Mouse (Mus musculus): ENCODE results near the gene Pabpn1l. TPM values are rescaled to one million over a fixed set of nuclear protein-coding genes. Genes with fewer than 3 reads are reported as not detected.
"Not testable (repeated sequence)": the region's sequence is repeated elsewhere in the genome, so short reads cannot be mapped to it uniquely, and the experiment has no call there.

Pabpn1l gene
- polyA plus RNA-seq, 1 experiment from 2014 or later, result not detected

DNA sequence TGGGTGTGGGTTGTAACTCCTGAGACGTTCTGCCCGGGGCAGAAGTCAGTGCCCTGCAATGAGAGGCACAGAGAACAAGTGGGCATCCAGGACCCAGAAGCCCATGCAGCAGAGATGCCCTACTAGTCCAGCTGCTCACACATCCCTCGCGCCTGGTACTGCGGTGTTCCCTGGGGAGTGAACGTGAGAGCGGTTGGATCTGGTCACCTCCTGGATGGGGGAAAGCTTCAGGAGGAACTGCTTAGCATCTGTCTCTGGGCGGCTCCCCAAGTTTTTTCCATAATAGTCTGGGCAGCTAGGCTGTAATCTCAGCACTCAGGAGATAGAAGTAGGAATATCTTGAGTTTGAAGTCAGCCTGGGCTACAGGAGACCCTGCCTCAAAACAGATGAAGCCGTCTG, 37.6 kb downstream of the Pabpn1l start:
- H3K4me2 ChIP-seq (replicated peaks), result no peak overlapping the region

DNA sequence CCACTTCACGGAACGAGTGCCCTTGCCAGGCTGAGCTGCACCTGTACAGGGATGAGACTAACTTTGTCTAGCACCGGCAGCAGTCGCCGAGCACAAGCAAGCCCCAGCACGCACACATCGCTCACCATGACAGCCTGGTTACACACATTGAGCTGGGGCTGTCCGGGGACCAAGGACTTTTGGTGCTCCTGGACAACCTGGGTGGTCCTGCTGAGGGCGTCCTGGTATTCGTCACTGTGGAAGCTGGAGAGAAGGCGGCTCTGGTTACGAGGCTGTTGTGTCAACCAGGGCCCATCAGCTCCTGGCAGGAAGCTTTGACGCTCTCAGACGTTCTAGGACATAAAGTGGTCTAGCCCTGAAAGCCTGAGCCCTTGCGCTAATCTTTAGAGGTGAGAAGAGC, 41.6 kb downstream of the Pabpn1l start:
- H3K4me1 ChIP-seq, result peaks cover 16% of the 10 kb centered on the region
- no peak overlapping the region for H3K4me3 ChIP-seq
- no peaks in the 10 kb centered on the region for H3K27me3 ChIP-seq
- no peaks in the 10 kb centered on the region for H3K36me3 ChIP-seq
- no peak overlapping the region for H3K4me2 ChIP-seq (replicated peaks)
- no peak overlapping the region for H3K9ac ChIP-seq (replicated peaks)
- no peaks in the 10 kb centered on the region for H3K9me3 ChIP-seq
- WGBS, result 81% methylated on average over 15 of the region's 15 CpGs
- ATAC-seq (replicated peaks), result no peak
- H3K27ac ChIP-seq (replicated peaks), result no peak overlapping the region

More for the DNA sequence above, 37.6 kb downstream of the Pabpn1l start:
- ATAC-seq (replicated peaks), result no peak
- Histone ChIP-seq H3K4me1 (0 out of 2 replicates have a peak, but pooled peaks cover 10% of the 10 kb centered on the region), H3K9me3 (no peaks in the 10 kb centered on the region), H3K27me3 (no peaks in the 10 kb centered on the region), H3K9ac (replicated peaks) (no peak overlapping the region), H3K27ac (replicated peaks) (no peak overlapping the region), H3K4me3 (no peak overlapping the region), H3K36me3 (no peaks in the 10 kb centered on the region)
- WGBS, result 86% methylated on average over 9 of the region's 9 CpGs

DNA sequence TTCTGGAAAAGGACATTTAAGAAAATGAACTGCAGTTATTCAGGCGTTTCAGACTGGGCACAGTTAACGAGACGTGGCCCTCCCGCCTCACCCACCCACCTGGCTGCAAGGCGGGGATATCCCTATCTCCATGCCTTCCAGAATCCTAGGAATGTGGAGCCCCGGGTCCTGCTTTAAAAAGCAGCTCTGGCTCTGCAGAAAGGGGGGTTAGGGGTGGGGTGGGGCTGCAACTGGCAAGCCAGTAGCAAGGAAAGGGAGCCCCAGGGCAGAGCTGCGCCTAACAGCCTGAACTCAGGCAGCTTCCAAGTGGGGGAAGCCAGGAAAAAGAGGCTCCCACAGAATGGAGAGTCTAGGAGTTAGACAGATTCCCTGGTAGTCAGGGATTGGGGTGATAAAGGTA, 43.3 kb downstream of the Pabpn1l start:
- WGBS, result 17% methylated on average over 7 of the region's 7 CpGs
- peaks cover 5% of the 10 kb centered on the region; the same call in 1 of the 2 replicates for H3K36me3 ChIP-seq
- ATAC-seq (replicated peaks), result no peak
- H3K4me1 ChIP-seq, result peaks cover 28% of the 10 kb centered on the region
- H3K9me3 ChIP-seq, result no peaks in the 10 kb centered on the region
- H3K4me2 ChIP-seq (replicated peaks), result no peak overlapping the region
- no peak overlapping the region for H3K9ac ChIP-seq (replicated peaks)
- H3K27me3 ChIP-seq, result no peaks in the 10 kb centered on the region
- H3K27ac ChIP-seq (replicated peaks), result no peak overlapping the region
- H3K4me3 ChIP-seq, result no peak overlapping the region

DNA sequence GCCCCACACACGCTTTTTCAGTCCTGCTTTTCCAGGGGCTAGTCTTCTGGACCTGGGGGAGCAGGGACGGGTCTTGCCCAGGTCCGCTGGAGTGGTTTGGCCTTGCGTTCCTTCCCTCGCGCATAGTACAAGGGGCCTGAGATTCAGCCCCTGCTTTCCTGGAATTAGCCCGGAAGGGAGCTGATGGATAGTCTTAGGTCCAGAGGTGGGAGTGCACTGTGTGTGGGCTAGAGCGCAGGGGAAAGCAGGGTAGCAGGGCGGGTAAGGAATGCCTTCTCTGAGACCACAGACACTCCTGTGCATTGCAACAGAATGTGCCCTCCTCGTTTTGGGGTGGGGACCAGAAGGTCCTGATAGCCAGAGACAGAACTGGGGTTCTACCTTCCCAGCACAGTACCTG, 45.4 kb downstream of the Pabpn1l start:
- H3K27ac ChIP-seq (replicated peaks), result peak overlapping the region; percentile 42; the same call in 1 of the 2 replicates
- peak overlapping the region; percentile 78 for H3K4me2 ChIP-seq (replicated peaks)
- H3K36me3 ChIP-seq, result peaks cover 9% of the 10 kb centered on the region; the same call in 1 of the 2 replicates
- H3K9ac ChIP-seq (replicated peaks), result peak overlapping the region; percentile 65; the same call in 1 of the 2 replicates
- 30% methylated on average over 10 of the region's 10 CpGs for WGBS
- ATAC-seq (replicated peaks), result peak; percentile 36; the same call in 1 of the 2 replicates
- H3K4me1 ChIP-seq, result peaks cover 34% of the 10 kb centered on the region
- H3K27me3 ChIP-seq, result no peaks in the 10 kb centered on the region
- H3K9me3 ChIP-seq, result no peaks in the 10 kb centered on the region
- H3K4me3 ChIP-seq, result peak overlapping the region; percentile 76

DNA sequence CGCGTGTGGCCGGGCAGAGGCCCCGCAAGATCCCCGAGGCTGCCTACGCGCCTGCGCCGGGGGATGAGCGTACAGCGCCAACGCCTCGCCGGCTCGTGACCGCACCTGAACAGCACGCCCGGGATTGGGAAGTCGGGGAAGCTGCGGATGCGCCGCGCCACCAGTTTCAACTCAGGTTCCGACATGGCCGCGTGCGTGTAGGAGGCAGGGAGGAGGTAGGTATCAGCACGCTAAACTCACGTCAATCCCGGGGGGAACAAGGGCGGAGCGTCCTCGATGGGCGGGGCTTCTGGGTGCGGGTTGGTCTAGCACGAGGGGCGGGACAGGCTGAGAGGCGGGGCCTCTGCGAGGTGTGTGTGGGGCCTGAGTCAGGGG, 45.9 kb downstream of the Pabpn1l start, which contains the start of gene Aprt:
TSS of gene Aprt (minus strand) at position 262 of the 375 bp plus-strand sequence.
- WGBS, result under 1% methylated on average over 39 of the region's 39 CpGs
- peaks cover 34% of the 10 kb centered on the region for H3K4me1 ChIP-seq

DNA sequence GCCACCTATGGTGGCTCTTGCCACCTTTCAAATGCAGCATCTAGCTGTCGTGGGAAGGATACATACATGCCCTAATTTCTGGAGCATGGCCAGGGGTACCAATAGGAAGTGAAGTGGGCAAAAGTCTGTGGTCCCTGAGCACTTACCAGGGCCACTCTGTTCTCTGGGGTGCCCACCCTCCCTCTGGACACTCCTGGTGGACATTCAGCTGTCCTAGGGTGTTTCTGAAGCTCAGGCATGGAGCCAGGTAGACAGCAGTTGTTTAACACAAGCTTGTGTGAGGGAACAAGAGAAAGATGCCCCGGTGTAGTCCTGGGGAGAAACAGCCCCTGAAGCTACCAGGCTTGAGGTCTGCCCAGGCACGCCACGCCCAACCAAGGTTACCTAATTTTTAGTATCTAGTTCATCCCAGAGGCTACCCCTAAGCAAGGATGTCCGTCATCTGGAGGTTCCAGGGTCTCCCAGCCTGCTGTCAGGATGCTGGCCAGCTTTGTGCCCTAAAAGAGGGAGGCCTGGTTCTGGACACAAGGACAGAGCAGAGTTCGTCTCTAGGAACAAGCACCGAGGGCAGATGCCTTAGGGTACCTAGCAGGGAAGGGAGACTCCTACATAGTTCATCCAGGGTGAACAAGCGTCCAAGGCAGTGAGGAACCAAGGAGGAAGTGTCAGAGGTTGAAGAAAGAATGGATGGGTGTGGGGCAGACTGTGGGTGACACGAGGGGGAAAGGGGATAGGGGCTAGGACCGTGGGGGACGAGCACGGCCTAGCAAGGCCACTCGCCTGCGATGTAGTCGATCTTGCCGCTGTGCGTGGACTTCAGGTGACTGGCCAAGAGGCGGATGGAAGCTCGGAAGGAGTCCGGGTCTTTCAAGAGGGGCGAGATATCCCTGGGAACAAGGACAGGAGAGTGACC, 46.5 kb downstream of the Pabpn1l start:
- H3K4me3 ChIP-seq, result peak overlapping the region; percentile 76
- H3K27ac ChIP-seq (replicated peaks), result peak overlapping the region; percentile 42
- H3K27me3 ChIP-seq, result no peaks in the 10 kb centered on the region
- no peaks in the 10 kb centered on the region for H3K9me3 ChIP-seq
- peak overlapping the region; percentile 78 for H3K4me2 ChIP-seq (replicated peaks)
- ATAC-seq (replicated peaks), result peak; percentile 20
- peak overlapping the region; percentile 65 for H3K9ac ChIP-seq (replicated peaks)
- WGBS, result 16% methylated on average over 21 of the region's 21 CpGs
- peaks cover 10% of the 10 kb centered on the region; the same call in 1 of the 2 replicates for H3K36me3 ChIP-seq
- H3K4me1 ChIP-seq, result peaks cover 34% of the 10 kb centered on the region

More for the DNA sequence above, 45.9 kb downstream of the Pabpn1l start, which contains the start of gene Aprt:
- H3K9ac ChIP-seq (replicated peaks), result peak within 1 kb of the TSS; percentile 65
- ATAC-seq (replicated peaks), result peak; percentile 92
- H3K4me2 ChIP-seq (replicated peaks), result peak within 1 kb of the TSS; percentile 78
- H3K27ac ChIP-seq (replicated peaks), result peak within 1 kb of the TSS; percentile 42
- H3K36me3 ChIP-seq, result peaks cover 10% of the 10 kb centered on the region; the same call in 1 of the 2 replicates
- H3K4me3 ChIP-seq, result peak within 1 kb of the TSS; percentile 76
- no peaks in the 10 kb centered on the region for H3K9me3 ChIP-seq
- H3K27me3 ChIP-seq, result no peaks in the 10 kb centered on the region

DNA sequence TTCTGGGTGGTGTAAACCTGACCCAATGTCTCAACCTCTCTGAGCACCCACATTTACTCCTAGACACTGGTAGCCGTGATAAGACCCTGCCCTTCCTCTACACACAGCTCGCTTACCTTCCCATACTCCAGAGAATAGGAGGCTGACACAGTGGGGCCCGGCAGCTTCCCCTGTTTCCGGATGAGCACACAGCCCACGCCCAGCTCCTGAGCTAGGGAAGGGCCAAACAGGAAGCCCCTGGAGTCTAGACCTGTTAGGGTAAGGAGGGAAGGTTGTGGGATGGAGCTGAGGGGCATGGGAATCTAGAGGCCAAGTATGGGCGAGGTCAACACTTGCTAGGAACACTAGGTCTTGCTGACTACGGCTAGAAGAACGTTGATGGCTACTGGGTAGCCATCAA, 47.3 kb downstream of the Pabpn1l start:
- H3K9ac ChIP-seq (replicated peaks), result peak overlapping the region; percentile 65; the same call in 1 of the 2 replicates
- whole genome bisulfite sequencing, result 76% methylated on average over 8 of the region's 8 CpGs
- H3K4me2 ChIP-seq (replicated peaks), result peak overlapping the region; percentile 78
- peak overlapping the region; percentile 76; the same call in 1 of the 2 replicates for H3K4me3 ChIP-seq
- no peak overlapping the region for H3K27ac ChIP-seq (replicated peaks)
- H3K36me3 ChIP-seq, result peaks cover 10% of the 10 kb centered on the region; the same call in 1 of the 2 replicates
- H3K27me3 ChIP-seq, result no peaks in the 10 kb centered on the region
- ATAC-seq (replicated peaks), result no peak
- peaks cover 34% of the 10 kb centered on the region for H3K4me1 ChIP-seq
- no peaks in the 10 kb centered on the region for H3K9me3 ChIP-seq

DNA sequence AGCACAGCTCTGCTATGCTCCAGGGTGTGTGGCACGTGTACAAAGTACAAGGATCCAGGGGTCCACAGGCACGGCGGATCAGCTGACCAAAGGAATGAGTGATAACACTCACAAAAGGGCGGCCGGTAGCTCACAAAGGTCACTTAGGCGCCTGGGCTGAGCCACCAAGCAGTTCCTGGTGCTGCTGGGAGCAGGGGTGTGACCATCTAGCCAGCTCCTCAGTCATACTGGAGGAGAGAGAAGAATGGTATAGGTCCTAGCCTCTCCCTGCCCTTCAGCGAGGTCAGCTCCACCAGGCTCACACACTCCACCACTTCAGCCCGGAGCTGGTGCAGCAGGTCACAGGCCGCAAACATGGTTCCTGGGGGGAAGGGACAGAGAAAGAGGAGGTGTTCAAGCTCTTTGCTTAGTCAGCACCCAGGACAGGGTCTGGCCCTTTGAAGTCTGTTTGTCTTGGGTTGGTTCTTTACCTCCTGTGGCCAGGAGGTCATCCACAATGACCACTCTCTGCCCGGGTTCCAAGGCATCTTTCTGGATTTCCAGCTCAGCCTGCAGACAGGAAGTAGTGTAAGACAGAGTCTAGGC, 47.8 kb downstream of the Pabpn1l start:
- H3K9me3 ChIP-seq, result no peaks in the 10 kb centered on the region
- no peaks in the 10 kb centered on the region for H3K27me3 ChIP-seq
- WGBS, result 65% methylated on average over 10 of the region's 10 CpGs
- peaks cover 34% of the 10 kb centered on the region for H3K4me1 ChIP-seq
- peaks cover 13% of the 10 kb centered on the region; the same call in 1 of the 2 replicates for H3K36me3 ChIP-seq
- peak overlapping the region; percentile 78; the same call in 1 of the 2 replicates for H3K4me2 ChIP-seq (replicated peaks)
- no peak overlapping the region for H3K27ac ChIP-seq (replicated peaks)
- no peak for ATAC-seq (replicated peaks)
- H3K4me3 ChIP-seq, result no peak overlapping the region
- no peak overlapping the region for H3K9ac ChIP-seq (replicated peaks)

DNA sequence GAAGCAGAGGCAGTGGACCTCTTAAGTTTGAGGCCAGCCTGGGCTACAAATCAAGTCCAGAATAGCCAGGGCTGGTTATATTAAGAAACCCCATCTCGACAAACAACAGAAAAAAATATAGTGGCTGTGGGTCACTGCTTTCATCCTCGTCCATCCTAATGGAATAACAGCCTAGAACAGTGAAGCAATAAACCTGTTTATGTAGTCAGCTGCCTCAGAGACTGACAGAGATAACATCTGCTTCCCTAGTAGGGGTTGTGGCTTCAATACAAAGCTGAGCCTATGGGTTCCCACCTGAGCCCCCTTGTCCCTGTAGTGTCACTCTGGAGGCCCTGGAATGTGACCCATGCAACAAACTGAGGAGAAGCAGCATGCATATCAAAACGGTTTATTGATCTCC, 48.3 kb downstream of the Pabpn1l start:
- H3K27ac ChIP-seq (replicated peaks), result no peak overlapping the region
- no peaks in the 10 kb centered on the region for H3K9me3 ChIP-seq
- peaks cover 13% of the 10 kb centered on the region; the same call in 1 of the 2 replicates for H3K36me3 ChIP-seq
- peaks cover 38% of the 10 kb centered on the region for H3K4me1 ChIP-seq
- no peak for ATAC-seq (replicated peaks)
- no peak overlapping the region for H3K9ac ChIP-seq (replicated peaks)
- H3K4me3 ChIP-seq, result no peak overlapping the region
- 69% methylated on average over 3 of the region's 3 CpGs for WGBS
- H3K27me3 ChIP-seq, result no peaks in the 10 kb centered on the region
- H3K4me2 ChIP-seq (replicated peaks), result no peak overlapping the region

DNA sequence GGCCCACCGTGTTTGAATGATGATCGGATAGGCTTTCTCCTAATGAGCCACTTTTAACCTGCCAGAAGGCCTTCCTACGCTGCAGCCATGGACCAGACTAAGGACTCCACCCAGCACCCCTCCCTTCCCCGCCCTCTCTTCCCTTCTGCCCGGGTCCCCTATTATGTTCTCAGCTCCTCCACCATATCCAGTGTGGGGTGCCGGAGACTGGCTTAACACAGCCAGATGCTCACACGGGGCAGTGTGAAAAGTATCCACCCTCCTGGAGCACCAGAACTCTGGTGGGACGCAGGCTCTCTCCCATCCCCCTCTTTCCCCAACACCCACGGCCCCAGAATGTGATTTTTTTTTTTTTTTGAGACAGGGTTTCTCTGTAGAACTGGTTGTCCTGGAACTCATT, 49.0 kb downstream of the Pabpn1l start:
- Histone ChIP-seq H3K4me1 (peaks cover 45% of the 10 kb centered on the region), H3K9ac (replicated peaks) (no peak overlapping the region), H3K9me3 (no peaks in the 10 kb centered on the region), H3K27me3 (no peaks in the 10 kb centered on the region), H3K36me3 (peaks cover 13% of the 10 kb centered on the region; the same call in 1 of the 2 replicates), H3K4me3 (no peak overlapping the region), H3K4me2 (replicated peaks) (no peak overlapping the region), H3K27ac (replicated peaks) (no peak overlapping the region; the same call in 1 of the 2 replicates)
- 48% methylated on average over 9 of the region's 9 CpGs for WGBS
- ATAC-seq (replicated peaks), result no peak

DNA sequence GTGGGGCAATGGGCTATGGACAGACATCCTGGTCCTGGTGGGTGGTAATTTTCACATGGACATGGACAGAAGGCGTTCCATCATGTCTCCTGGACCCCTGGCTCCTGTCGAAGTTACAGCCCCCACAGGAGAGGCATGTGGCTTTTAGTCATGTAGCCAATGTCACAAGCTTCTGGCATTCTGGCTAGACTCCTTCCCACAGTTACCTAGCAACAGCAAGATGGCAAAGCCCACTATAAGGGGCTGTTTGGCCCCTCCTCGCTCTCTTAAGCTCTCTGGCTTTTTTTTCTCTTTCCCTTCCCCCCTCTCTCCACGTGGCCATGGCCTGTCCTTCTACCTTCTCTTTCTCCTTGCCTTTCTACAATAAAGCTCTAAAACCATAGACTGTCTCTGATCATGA, 49.4 kb downstream of the Pabpn1l start:
- H3K4me2 ChIP-seq (replicated peaks); H3K4me3 ChIP-seq; H3K27ac ChIP-seq (replicated peaks); H3K27me3 ChIP-seq; H3K9me3 ChIP-seq; ATAC-seq (replicated peaks); H3K9ac ChIP-seq (replicated peaks): not testable (repeated sequence)
- peaks cover 13% of the 10 kb centered on the region; the same call in 1 of the 2 replicates for H3K36me3 ChIP-seq
- H3K4me1 ChIP-seq, result peaks cover 49% of the 10 kb centered on the region
- WGBS, result 28% methylated on average over 4 of the region's 4 CpGs

DNA sequence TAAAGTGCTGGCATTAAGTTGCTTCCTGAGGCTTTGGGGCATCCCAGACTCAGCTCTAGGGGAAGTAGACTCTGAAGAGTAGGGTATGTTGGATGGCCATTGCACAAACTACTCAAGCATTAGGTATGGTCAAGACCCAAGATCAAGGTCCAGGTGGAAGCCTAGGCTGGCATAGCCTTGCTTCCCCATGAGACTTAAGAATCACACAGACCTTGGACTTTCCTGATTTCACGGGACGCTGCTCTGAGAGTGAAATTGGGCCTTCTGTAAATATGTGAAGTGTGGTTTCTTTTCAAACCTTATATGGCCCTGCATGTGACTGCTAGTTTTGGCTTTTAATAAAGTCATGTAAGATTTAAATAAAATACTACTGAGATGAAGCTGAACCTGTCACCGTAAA, 49.8 kb downstream of the Pabpn1l start:
- H3K36me3 ChIP-seq, result peaks cover 13% of the 10 kb centered on the region; the same call in 1 of the 2 replicates
- H3K9me3 ChIP-seq, result no peaks in the 10 kb centered on the region
- 97% methylated on average over 3 of the region's 3 CpGs for WGBS
- no peak for ATAC-seq (replicated peaks)
- H3K4me3 ChIP-seq, result no peak overlapping the region
- no peaks in the 10 kb centered on the region for H3K27me3 ChIP-seq
- H3K9ac ChIP-seq (replicated peaks), result no peak overlapping the region
- no peak overlapping the region for H3K4me2 ChIP-seq (replicated peaks)
- H3K4me1 ChIP-seq, result peaks cover 49% of the 10 kb centered on the region
- H3K27ac ChIP-seq (replicated peaks), result no peak overlapping the region

Measured in forebrain, embryonic 15.5 days (tissue).